In the genomic region with DNA sequence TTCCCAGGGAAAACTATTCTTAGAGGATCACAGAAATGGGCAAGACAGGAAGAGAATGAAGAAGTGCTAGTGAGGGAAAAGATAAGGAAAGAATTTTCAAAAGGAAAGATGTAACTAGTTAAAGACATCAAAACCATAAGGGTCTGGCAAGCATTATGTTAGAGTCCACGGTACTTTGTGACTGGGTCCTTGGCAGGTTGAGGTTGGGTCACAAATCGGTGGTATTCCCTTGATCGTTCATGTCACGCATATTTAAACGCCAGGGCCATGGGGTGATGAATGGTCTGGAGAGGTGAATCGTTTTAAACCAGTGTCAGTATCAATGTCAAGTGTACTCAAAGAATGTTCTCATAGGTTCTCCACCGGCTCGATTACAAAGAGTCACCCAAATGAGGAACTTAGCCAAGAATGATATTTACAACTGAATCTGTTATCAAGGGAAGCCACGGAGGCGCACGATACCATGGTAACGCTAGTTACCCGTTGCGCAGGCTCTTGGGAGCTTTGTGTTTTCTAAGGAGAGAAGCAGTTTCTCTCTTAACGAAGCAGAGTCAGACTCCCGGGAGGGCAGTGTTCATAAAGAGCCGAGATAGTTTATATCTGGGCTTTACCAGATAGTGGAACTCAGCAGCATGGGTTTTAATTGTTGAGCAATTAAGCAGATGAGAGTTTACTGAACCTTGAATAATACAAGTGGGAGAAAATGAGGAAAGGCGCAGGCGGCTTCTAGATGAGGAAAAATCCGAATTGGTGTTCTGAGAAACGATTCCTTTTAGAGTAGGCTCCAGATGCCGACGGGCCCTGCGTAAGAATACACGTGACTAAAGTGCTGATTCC, we compare ENCODE assay signal across 8 mouse cellular contexts.
DNase-seq lines count a peak whose midpoint lies in the region; ATAC-seq lines count a peak whose summit lies in the region.

No protein-coding gene starts in this region.

- H3K4me1 ChIP-seq in lung, embryonic 16.5 days (replicated peaks; ENCODE audit: control insufficient read depth, insufficient read depth, low read length): peaks cover 6% of the 10 kb centered on the region

- H3K27ac ChIP-seq in lung, embryonic 16.5 days (ENCODE audit: low read length): no peak overlapping the region

- no peak for DNase-seq in lung, postnatal 25 days (ENCODE audit: low spot score)
- DNase-seq in frontal cortex, postnatal 10 days (ENCODE audit: low spot score in 2 of 2): peak; percentile 49 to 56
- peak; percentile 60 to 83 for DNase-seq in left cerebral cortex, postnatal 25 days (ENCODE audit: low spot score in 2 of 2)
- peak; percentile 51 for DNase-seq in right cerebral cortex, postnatal 14 days
- no peak for DNase-seq in urinary bladder, postnatal 10 days (ENCODE audit: low spot score)
- no peak for DNase-seq in MN1 (ENCODE audit: low spot score)
- no peak for DNase-seq in kidney, adult 11 months

- H3K9me3 ChIP-seq in lung, embryonic 16.5 days (ENCODE audit: control insufficient read depth, low read length): no peaks in the 10 kb centered on the region

- 54% methylated on average over 25 of the region's 25 CpGs for WGBS in lung, embryonic 16.5 days

- no peaks in the 10 kb centered on the region for H3K36me3 ChIP-seq in lung, embryonic 16.5 days (ENCODE audit: control insufficient read depth, insufficient read depth, low read length)

- H3K9ac ChIP-seq in lung, embryonic 16.5 days (ENCODE audit: low read length): no peak overlapping the region

- H3K4me2 ChIP-seq in lung, embryonic 16.5 days (ENCODE audit: low read depth, low read length): 0 out of 2 replicates have a peak overlapping the region, but pooled peaks have one; percentile 18

- H3K4me3 ChIP-seq in lung, embryonic 16.5 days (ENCODE audit: low read length): no peak overlapping the region

- no peak for ATAC-seq in lung, embryonic 16.5 days (ENCODE audit: low read depth)

- intact Hi-C loops in left cerebral cortex, postnatal 25 days (cut with DNase I): loop anchor here (5.0 kb wide), 1 partner anchor 56 kb away; no protein-coding TSS in a partner anchor

- H3K27me3 ChIP-seq in lung, embryonic 16.5 days (ENCODE audit: control insufficient read depth, insufficient read depth, low read depth, low read length): no peaks in the 10 kb centered on the region

Comparison
In these comparisons a context has a peak if more than half of its experiments do, and no peak if none do; other contexts are left out.
1. DNase-seq: peak in frontal cortex, postnatal 10 days (2 of 2), left cerebral cortex, postnatal 25 days (2 of 2) and right cerebral cortex, postnatal 14 days (single experiment); none in lung, postnatal 25 days (single experiment), urinary bladder, postnatal 10 days (single experiment), MN1 (single experiment) and kidney, adult 11 months (single experiment).